Mouse (Mus musculus) forebrain, postnatal 0 days (tissue): Measurements from ENCODE around the gene Hist1h2ae. TPM values are rescaled to one million over a fixed set of nuclear protein-coding genes. Genes with fewer than 3 reads are reported as not detected.
"Not testable (repeated sequence)": the region's sequence is repeated elsewhere in the genome, so short reads cannot be mapped to it uniquely, and the experiment has no call there.

ENCODE experiments used
- ATAC-seq: fragments of 200-750 bp; cut with Nextera tagmentation; 2 replicates; pipeline ENCODE4 v1.8.0; 2017; ENCODE audit warnings: mild to moderate bottlenecking, moderate library complexity
- DNase-seq: peaks from one replicate; pipeline ENCODE4 v3.0.0-alpha.2; 2015
- H3K27ac ChIP-seq: fragments of 300-500 bp; sonication (generic); 2 replicates; pipeline ENCODE4 v1.5.1; 2014; ENCODE audit warnings: low read depth, mild to moderate bottlenecking, antibody characterized with exemption, low read length, moderate library complexity, mixed read lengths
- H3K27me3 ChIP-seq: fragments of 300-500 bp; sonication (generic); 2 replicates; pipeline ENCODE4 v1.6.1; 2014; ENCODE audit warnings: mild to moderate bottlenecking, low read length, mixed read lengths; ENCODE audit not compliant: insufficient read depth
- H3K36me3 ChIP-seq: fragments of 300-500 bp; sonication (generic); 2 replicates; pipeline ENCODE4 v1.6.1; 2014; ENCODE audit warnings: mild to moderate bottlenecking, moderate library complexity; ENCODE audit not compliant: insufficient read depth
- H3K4me1 ChIP-seq: fragments of 300-500 bp; sonication (generic); 2 replicates; pipeline ENCODE4 v1.6.1; 2014; ENCODE audit warnings: antibody characterized with exemption; ENCODE audit not compliant: insufficient read depth
- H3K4me2 ChIP-seq: fragments of 300-500 bp; sonication (generic); 2 replicates; pipeline ENCODE4 v1.6.1; 2014; ENCODE audit warnings: low read depth, mild to moderate bottlenecking, moderate library complexity
- H3K4me3 ChIP-seq: fragments of 300-500 bp; sonication (generic); 2 replicates; pipeline ENCODE4 v1.5.1; 2014; ENCODE audit warnings: low read depth, low read length, mixed read lengths
- H3K9ac ChIP-seq: fragments of 300-500 bp; sonication (generic); 2 replicates; pipeline ENCODE4 v1.6.1; 2014; ENCODE audit warnings: mild to moderate bottlenecking
- H3K9me3 ChIP-seq: fragments of 300-500 bp; sonication (generic); 2 replicates; pipeline ENCODE4 v1.6.1; 2016; ENCODE audit warnings: low read length
- CTCF ChIP-seq: sonication (generic); IDR thresholded peaks from 2 replicates; pipeline ENCODE4 v1.5.1; 2016; ENCODE audit warnings: antibody characterized with exemption, control low read depth, low read depth
- WGBS: fragments of 180-500 bp; shearing (Covaris S2); extraction: QIAGEN DNeasy Blood & Tissue Kit; methylation state at CpG from one replicate; pipeline ENCODE4 v1.1.7; 2014; 5-methylcytosine and 5-hydroxymethylcytosine counted together
- polyA plus RNA-seq: library from polyadenylated mRNA; unstranded; fragments of >200 nt; fragmentation: Nextera tagmentation; extraction: Ambion mirVana; gene quantifications from 2 replicates; pipeline ENCODE4 v1.2.1, GENCODE M21; 2015
- total RNA-seq: library from RNA; depleted of rRNA; stranded (reverse); fragments of >200 nt; gene quantifications from 2 replicates; pipeline ENCODE4 v1.2.3, GENCODE M21; 2014

Gene Hist1h2ae
- total and polyA plus RNA-seq, 2 experiments from 2014 or later = 12.5 to 111 TPM

DNA sequence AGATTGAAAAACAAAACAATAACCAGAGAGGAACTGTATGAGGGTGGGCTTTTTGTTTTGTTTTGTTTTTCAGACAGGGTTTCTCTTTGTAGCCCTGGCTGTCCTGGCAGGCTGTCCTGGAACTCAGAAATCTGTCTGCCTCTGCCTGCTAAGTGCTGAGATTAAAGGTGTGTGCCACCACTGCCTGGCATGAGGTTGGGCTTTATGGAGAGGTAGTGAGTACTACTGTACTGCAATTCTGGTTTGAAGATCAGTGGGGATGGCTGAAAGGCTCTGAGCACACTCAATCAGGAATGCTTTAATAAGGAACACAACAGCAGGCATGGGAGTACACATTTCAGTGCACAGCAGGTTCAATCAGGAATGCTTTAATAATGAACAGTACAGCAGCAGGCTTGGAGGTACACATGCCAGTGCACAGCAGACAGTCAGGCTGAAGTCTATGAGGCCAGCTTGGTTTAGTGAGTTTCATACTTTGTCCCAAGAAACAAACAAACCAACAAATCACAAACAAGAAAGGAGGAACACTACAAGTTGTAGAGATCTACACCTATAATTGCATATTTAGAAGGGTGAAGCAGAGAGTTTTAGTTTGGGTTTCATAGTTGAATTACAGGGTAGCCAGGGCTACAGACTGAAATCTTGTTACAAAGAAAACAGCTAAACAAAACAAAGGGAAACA, 12.5 kb upstream of the Hist1h2ae start:
- H3K27ac ChIP-seq = no peak overlapping the region
- H3K36me3 ChIP-seq = no peaks in the 10 kb centered on the region
- peaks cover 10% of the 10 kb centered on the region; the same call in 1 of the 2 replicates for H3K4me1 ChIP-seq
- ATAC-seq (no peak), DNase-seq (no peak)
- no peak overlapping the region for H3K4me3 ChIP-seq
- no peaks in the 10 kb centered on the region for H3K9me3 ChIP-seq
- TF ChIP-seq CTCF = no peak
- no peak overlapping the region for H3K4me2 ChIP-seq
- H3K27me3 ChIP-seq = no peaks in the 10 kb centered on the region
- H3K9ac ChIP-seq = no peak overlapping the region

DNA sequence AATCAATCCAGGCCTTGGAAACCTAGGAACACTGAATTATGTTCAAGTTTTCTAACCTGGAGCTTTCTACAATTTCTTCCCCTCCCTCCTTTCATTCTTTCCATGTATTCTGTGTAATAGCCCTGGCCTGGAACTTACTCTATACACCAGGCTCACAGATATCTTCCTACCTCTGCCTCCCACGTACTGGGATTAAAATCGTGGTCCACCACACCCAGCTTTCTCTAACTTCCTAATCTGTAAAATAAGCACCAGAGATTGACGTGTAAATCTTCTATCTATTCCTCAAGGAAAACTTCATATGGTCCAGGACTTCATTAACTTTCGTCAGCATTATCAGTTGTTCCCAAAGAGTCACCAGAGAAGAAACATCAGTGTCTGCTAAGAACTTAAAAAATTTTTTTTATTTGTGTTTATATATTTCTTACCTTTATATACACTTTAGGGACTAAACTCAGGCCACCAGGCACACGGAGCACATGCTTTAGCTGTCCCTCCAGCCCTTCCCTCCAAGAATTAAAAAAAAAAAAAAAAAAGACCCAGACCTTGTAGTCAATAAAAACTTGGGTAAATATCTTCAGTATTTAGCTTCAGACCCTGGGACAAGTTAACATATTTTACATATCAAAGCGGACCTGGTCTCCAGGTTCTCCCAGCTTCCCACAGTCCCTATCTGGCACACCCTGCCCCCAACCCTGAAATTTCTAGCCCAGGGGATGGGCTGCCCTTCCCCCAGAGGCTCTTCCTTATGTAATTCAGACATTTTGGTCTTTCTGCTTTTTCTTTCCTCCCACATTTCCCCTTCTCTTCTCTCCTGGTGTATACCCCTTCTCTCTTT, 11.4 kb upstream of the Hist1h2ae start:
- H3K27ac ChIP-seq = peak overlapping the region; percentile 74
- peak overlapping the region; percentile 54 for H3K4me3 ChIP-seq
- peak overlapping the region; percentile 82 for H3K4me2 ChIP-seq
- H3K9ac ChIP-seq = peak overlapping the region; percentile 60
- WGBS = 3% methylated on average over 6 of the region's 6 CpGs
- ATAC-seq (no peak), DNase-seq (no peak)
- no peaks in the 10 kb centered on the region for H3K36me3 ChIP-seq
- H3K9me3 ChIP-seq = no peaks in the 10 kb centered on the region
- H3K27me3 ChIP-seq = no peaks in the 10 kb centered on the region
- no peak for TF ChIP-seq CTCF
- H3K4me1 ChIP-seq = peaks cover 10% of the 10 kb centered on the region; the same call in 1 of the 2 replicates

DNA sequence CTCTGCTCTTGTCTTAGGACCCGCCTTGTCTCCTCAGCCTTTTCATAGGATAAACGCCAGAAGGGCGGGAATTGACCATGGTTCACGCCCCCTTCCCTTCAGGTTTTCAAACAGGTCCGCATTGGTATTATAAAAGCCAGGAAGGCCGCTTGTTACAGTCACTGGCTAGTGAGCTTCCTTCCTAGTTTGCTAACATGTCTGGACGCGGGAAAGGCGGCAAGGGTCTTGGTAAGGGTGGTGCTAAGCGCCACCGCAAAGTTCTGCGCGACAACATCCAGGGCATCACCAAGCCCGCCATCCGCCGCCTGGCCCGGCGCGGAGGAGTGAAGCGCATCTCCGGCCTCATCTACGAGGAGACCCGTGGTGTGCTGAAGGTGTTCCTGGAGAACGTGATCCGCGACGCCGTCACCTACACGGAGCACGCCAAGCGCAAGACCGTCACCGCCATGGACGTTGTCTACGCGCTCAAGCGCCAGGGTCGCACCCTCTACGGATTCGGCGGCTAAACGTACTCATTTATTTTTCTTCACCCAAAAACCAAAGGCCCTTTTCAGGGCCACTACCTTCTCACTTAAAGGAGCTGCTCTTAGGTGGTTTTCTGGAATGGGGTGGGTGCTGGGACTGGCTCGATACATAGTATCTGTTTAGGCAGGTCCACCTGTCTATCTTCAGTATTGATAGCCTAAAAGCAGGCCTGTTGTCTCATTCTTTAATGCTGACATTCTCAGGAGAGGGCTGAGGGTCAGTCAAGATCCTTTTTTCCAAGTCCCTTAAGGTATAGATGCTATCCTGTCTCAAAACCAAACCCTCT, 10.6 kb upstream of the Hist1h2ae start, which contains the start of gene Hist1h4d:
Gene Hist1h4d (plus strand): TSS at position 191 of the 811 bp plus-strand sequence.
- DNase-seq (peak; percentile 98), ATAC-seq (peak; percentile 88)
- no peaks in the 10 kb centered on the region for H3K27me3 ChIP-seq
- H3K4me3 ChIP-seq = peak within 1 kb of the TSS; percentile 54
- H3K27ac ChIP-seq = peak within 1 kb of the TSS; percentile 74
- H3K9me3 ChIP-seq = no peaks in the 10 kb centered on the region
- peak within 1 kb of the TSS; percentile 60 for H3K9ac ChIP-seq
- WGBS = under 1% methylated on average over 43 of the region's 43 CpGs
- no peaks in the 10 kb centered on the region for H3K36me3 ChIP-seq
- TF ChIP-seq CTCF = no peak
- peaks cover 13% of the 10 kb centered on the region; the same call in 1 of the 2 replicates for H3K4me1 ChIP-seq
- H3K4me2 ChIP-seq = peak within 1 kb of the TSS; percentile 82

DNA sequence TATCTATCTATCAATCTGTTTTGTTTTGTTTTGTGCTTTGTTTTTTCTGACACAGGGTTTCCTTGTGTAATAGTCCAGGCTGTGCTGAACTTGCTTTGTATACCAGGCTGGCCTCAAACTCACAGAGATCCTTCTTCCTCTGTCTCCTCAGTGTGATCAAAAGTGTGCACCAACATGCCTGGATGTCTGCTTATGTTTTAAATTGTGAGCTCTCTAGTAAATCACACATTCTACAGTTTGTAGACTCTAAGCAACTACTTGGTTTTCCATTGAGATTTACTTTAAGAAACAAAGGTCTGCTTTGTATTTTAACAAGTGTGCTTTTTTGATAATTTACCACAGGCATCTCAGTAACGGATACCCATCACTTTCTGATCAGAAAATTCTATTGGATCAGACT, 6.8 kb upstream of the Hist1h2ae start:
- DNase-seq (no peak), ATAC-seq (no peak)
- Histone ChIP-seq H3K27me3 (no peaks in the 10 kb centered on the region), H3K4me1 (peaks cover 17% of the 10 kb centered on the region; the same call in 1 of the 2 replicates), H3K36me3 (no peaks in the 10 kb centered on the region), H3K9me3 (no peaks in the 10 kb centered on the region), H3K9ac (no peak overlapping the region), H3K4me2 (no peak overlapping the region), H3K4me3 (no peak overlapping the region), H3K27ac (no peak overlapping the region)
- WGBS = 83% methylated on average over 1 of the region's 1 CpGs
- no peak for TF ChIP-seq CTCF

- Histone ChIP-seq H3K27ac (no peak overlapping the region), H3K9me3 (no peaks in the 10 kb centered on the region), H3K27me3 (no peaks in the 10 kb centered on the region), H3K4me2 (peak overlapping the region; percentile 67), H3K36me3 (no peaks in the 10 kb centered on the region), H3K4me1 (peaks cover 24% of the 10 kb centered on the region), H3K9ac (peak overlapping the region; percentile 50; the same call in 1 of the 2 replicates), H3K4me3 (peak overlapping the region; percentile 38; the same call in 1 of the 2 replicates)
- 32% methylated on average over 6 of the region's 6 CpGs for WGBS
- DNase-seq = no peak
- ATAC-seq = no peak
- TF ChIP-seq CTCF = no peak
Measured at GRCm38 (mm10) chr13:23576906-23577639, 6.1 kb upstream of the Hist1h2ae start.

DNA sequence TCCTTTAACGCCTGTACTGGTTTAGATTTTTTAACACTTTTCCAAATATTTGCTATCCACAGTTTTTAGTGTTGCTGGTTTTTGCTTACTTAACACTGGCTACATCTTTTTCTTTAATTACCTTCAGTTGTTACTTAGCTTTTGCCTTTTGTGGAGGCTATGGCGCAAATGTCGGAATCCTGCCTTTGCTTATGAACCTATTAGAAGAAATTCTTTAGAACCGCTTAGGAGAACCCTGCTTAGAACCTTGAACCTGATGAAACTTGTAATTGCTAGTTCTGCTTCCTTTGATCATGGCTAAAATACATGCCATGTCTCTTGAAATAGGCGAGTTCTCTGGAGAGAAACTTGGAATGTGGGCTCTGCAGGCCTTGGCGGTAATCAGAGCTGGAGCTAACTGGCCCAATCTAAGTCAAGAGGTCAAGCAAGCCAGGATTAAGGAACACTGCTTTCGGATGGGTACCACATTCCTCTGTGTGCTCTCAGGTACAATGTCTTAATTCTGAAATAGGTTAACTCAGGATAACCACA, 5.4 kb upstream of the Hist1h2ae start:
- Histone ChIP-seq H3K9ac (peak overlapping the region; percentile 50), H3K4me3 (peak overlapping the region; percentile 38), H3K36me3 (no peaks in the 10 kb centered on the region), H3K27ac (no peak overlapping the region), H3K4me2 (peak overlapping the region; percentile 67), H3K9me3 (no peaks in the 10 kb centered on the region), H3K4me1 (peaks cover 22% of the 10 kb centered on the region), H3K27me3 (no peaks in the 10 kb centered on the region)
- no peak for TF ChIP-seq CTCF
- ATAC-seq (no peak), DNase-seq (no peak)
- WGBS = 5% methylated on average over 7 of the region's 7 CpGs

GRCm38 (mm10) chr13:23575864-23576313, 4.9 kb upstream of the Hist1h2ae start:
- H3K27ac ChIP-seq = peak overlapping the region; percentile 75
- under 1% methylated on average over 11 of the region's 40 CpGs for WGBS
- peaks cover 22% of the 10 kb centered on the region for H3K4me1 ChIP-seq
- peak overlapping the region; percentile 38 for H3K4me3 ChIP-seq
- H3K9me3 ChIP-seq, ATAC-seq, H3K36me3 ChIP-seq, H3K27me3 ChIP-seq, DNase-seq: not testable (repeated sequence)
- peak overlapping the region; percentile 50 for H3K9ac ChIP-seq
- peak overlapping the region; percentile 67 for H3K4me2 ChIP-seq
